Mouse (Mus musculus): ENCODE data around the gene Zcchc3. TPM values are rescaled to one million over a fixed set of nuclear protein-coding genes. Genes with fewer than 3 reads are reported as not detected.

Zcchc3 gene
- polyA plus RNA-seq (2012; rRNA removed), result 18.1 and 19.9 TPM in 2 replicates

DNA sequence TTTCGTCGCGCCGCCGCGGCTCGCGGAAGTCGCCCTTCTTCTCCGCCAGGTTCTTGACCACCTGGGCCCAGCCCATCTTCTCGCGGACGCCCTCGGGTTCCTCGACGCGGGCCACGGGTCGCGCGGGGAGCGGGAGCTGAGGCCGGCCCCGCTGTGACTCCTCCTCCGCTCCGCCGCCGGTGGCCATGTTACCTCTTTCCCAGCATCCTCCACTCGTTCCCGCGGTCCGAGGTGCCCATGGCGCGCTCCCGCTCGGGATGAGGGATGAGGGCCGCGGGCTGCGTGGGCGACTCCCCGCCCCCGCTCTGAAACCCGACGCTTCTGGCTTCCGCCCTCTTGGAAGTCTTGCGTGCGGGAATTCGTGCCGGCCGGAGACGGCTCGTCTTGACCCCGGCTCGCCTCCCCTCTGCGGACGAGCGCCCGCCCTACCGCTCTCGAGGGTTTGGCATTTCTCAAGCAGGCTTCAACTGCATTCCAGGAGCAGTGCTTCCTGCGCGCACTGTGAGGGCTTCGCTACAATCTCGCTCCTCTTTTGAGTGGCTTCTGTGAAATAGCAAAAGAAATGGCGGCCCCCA, at the start of gene Zcchc3:
TSS of gene Zcchc3 (minus strand) at position 437 of the 575 bp plus-strand sequence.
- peak; percentile 79 for TF ChIP-seq POLR2A (IDR thresholded peaks at IDR 0.05; ENCODE audit: borderline replicate concordance, extremely low read depth, insufficient read depth, insufficient read length, poor library complexity, severe bottlenecking)
- TF ChIP-seq CTCF (IDR thresholded peaks at IDR 0.05; ENCODE audit: borderline replicate concordance, extremely low read depth, insufficient read depth, insufficient read length), result no peak
- peak; percentile 94 for DNase-seq (ENCODE audit: low read depth)

DNA sequence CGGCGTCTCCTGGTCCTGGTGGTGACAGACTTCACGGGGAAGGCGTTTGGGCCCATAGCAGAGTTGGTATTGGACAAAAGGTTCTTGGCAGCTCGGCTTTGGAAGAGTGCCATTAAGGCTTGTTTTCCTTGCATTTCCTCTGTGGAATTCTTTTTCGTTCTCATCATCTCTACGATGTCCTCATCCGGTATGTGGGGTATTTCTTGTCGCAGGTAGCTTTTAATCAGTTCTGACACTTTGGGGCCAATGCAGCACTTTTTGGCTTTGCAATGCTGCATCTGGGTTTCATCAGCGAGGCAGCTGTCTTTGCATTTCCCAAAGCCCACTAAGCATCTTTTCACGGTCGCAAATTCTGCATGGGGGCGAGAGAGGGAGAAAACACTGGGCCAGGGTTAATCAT, 44.4 kb upstream of the Zcchc3 start:
- no peak for TF ChIP-seq POLR2A (IDR thresholded peaks at IDR 0.05; ENCODE audit: borderline replicate concordance, extremely low read depth, insufficient read depth, insufficient read length, poor library complexity, severe bottlenecking)
- no peak for TF ChIP-seq CTCF (IDR thresholded peaks at IDR 0.05; ENCODE audit: borderline replicate concordance, extremely low read depth, insufficient read depth, insufficient read length)
- peak; percentile 24 for DNase-seq (ENCODE audit: low read depth)

DNA sequence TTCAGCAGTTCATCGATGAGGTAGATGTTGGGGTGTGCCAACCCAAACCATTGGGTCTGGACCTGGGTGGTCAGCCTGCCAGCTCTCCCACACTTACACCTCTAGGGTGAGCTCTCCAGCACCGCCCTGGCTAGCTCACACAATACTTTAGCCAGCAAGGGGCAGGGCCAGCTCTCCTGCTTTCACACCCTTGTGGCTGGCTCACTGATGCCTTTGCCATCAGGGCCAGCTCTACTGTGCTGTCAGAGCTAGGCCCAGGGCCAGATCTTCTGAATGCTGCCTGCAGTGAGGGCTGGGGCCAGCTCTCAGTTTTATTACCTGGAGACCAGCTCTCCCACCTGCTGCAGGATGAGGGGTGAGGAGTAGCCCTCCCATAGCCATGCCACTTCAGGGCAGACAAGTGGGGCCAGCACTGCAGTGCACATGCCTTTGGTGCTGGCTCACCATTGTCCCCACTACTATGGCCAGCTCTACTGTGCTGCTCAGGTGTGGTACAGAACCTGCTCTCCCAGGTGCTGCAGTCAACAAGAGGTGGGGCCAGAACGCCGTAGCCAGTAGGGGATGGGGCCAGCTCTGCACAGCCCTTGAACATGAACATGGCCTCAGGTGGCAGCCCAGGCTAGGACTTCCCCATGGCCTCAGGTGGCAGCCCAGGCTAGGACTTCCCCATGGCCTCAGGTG, 37.4 kb upstream of the Zcchc3 start:
- TF ChIP-seq POLR2A (IDR thresholded peaks at IDR 0.05; ENCODE audit: borderline replicate concordance, extremely low read depth, insufficient read depth, insufficient read length, poor library complexity, severe bottlenecking), result no peak
- no peak for TF ChIP-seq CTCF (IDR thresholded peaks at IDR 0.05; ENCODE audit: borderline replicate concordance, extremely low read depth, insufficient read depth, insufficient read length)
- no peak for DNase-seq (ENCODE audit: low read depth)

DNA sequence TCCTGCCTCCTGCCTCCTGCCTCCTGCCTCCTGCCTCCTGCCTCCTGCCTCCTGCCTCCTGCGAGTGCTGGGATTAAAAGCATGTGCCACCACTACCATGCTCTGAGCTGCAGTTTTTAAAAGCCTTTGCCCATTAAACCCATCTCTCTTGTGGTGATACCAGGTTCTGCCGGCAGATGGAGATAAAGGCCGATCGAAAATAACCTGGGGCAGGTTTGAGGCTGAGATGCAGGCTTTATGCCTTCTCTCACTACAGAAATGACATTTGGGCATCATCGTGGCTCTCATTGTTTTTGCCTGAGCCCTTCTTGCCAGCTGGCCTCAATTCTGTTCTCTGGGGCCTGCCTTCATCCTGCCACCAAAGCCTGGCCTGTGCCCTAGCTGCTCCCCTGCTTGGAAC, 35.4 kb upstream of the Zcchc3 start:
- TF ChIP-seq CTCF (IDR thresholded peaks at IDR 0.05; ENCODE audit: borderline replicate concordance, extremely low read depth, insufficient read depth, insufficient read length), result peak; percentile 73; the same call in 1 of the 2 replicates
- no peak for TF ChIP-seq POLR2A (IDR thresholded peaks at IDR 0.05; ENCODE audit: borderline replicate concordance, extremely low read depth, insufficient read depth, insufficient read length, poor library complexity, severe bottlenecking)
- peak; percentile 71 for DNase-seq (ENCODE audit: low read depth)

DNA sequence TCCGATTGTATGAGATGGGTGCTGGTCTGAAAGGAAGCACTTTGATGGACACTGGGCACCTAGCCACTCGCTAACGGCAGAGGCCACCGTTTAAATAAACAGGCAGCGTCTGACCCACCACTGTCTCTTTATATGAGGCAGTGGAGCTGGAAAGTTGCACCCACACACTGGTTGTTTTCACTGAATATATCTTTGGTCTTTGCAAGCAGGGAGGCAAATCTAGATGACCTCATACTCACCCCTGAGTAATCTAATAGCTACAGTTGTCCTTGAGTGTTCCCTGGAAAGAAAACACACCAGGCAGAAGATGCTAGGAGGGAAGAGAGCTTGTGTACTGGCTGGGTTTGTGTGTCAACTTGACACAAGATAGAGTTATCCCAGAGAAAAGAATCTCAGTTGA, 32.6 kb upstream of the Zcchc3 start:
- no peak for DNase-seq (ENCODE audit: low read depth)
- TF ChIP-seq POLR2A (IDR thresholded peaks at IDR 0.05; ENCODE audit: borderline replicate concordance, extremely low read depth, insufficient read depth, insufficient read length, poor library complexity, severe bottlenecking), result no peak
- TF ChIP-seq CTCF (IDR thresholded peaks at IDR 0.05; ENCODE audit: borderline replicate concordance, extremely low read depth, insufficient read depth, insufficient read length), result no peak

DNA sequence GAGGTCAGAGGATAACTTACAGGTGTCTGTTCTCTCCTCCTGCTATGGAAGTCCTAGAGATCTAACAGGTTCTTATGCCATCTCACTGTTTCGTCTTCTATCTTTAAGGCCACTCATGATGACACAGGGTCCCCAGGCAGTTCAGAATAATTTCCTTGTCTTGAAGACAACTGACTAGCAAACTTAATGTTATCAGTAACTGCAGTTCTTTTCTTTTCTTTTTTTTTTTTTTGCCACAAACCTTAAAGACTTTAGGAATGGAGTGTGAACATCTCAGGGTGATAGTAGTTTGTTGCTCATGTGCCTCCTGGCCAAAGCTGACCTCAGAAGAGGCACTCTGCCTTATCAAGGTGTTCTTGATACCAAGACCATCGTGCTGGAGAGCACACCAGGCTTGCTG, 31.8 kb upstream of the Zcchc3 start:
- no peak for DNase-seq (ENCODE audit: low read depth)
- no peak for TF ChIP-seq POLR2A (IDR thresholded peaks at IDR 0.05; ENCODE audit: borderline replicate concordance, extremely low read depth, insufficient read depth, insufficient read length, poor library complexity, severe bottlenecking)
- no peak for TF ChIP-seq CTCF (IDR thresholded peaks at IDR 0.05; ENCODE audit: borderline replicate concordance, extremely low read depth, insufficient read depth, insufficient read length)

DNA sequence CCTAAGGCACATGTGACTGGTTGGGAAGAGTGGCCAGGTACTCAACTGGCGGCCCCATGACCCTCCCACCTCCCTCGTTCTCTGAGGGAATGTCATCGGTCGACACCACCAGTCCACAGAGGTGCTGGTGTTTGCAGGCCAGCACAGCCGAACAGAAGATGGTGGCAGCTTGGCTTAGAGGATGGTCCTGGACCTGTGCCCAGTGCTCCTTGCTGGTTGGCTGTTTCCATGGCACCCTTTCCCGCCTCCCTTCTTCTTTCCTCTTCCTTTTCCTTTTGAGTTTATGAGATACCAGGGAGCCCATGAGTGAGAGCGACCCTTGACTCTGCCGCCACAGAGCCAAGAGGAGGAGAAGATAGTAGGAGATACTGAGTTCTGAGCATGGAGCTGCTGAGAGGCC, 28.5 kb upstream of the Zcchc3 start:
- DNase-seq (ENCODE audit: low read depth), result peak; percentile 49
- TF ChIP-seq POLR2A (IDR thresholded peaks at IDR 0.05; ENCODE audit: borderline replicate concordance, extremely low read depth, insufficient read depth, insufficient read length, poor library complexity, severe bottlenecking), result no peak
- TF ChIP-seq CTCF (IDR thresholded peaks at IDR 0.05; ENCODE audit: borderline replicate concordance, extremely low read depth, insufficient read depth, insufficient read length), result no peak

DNA sequence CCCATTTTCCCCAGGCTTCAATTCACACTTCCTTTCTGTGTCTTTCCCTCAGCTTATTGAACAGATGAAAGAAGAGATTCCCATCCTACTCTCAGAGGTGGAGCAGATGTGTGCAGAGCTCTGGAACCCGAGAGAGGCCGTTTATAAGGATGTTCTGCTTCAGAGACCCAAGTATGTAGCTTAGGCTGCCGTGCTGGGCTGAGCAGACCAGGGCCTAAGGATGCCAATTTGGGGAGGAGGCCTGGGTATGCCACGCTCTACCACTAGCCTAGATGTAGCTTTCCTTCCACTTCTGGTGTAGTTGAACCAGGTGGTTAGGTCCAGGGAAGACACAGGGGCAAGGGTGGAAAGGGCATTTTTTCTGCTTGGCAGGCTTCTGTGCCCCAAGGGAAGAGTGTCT, 27.5 kb upstream of the Zcchc3 start:
- no peak for DNase-seq (ENCODE audit: low read depth)
- no peak for TF ChIP-seq CTCF (IDR thresholded peaks at IDR 0.05; ENCODE audit: borderline replicate concordance, extremely low read depth, insufficient read depth, insufficient read length)
- TF ChIP-seq POLR2A (IDR thresholded peaks at IDR 0.05; ENCODE audit: borderline replicate concordance, extremely low read depth, insufficient read depth, insufficient read length, poor library complexity, severe bottlenecking), result no peak

DNA sequence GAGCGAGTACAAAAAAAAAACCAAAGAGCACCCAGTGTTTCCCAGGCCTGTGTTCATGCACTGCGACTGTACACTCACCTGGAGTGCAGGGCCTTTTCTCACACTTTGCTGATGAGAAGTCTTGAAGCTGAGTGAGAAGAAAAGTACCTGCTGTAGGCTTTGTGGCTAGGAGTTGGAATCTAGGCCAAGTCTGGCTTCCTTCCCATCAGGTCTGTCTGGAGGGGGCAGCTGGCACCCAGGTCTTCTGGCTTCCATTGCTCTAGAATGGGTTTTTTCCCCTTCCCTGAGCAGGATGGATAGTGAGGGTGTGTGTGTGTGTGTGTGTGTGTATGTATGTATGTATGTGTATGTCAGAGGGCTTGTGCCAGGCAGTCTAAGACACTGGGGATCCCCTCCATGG, 25.0 kb upstream of the Zcchc3 start:
- no peak for DNase-seq (ENCODE audit: low read depth)
- TF ChIP-seq CTCF (IDR thresholded peaks at IDR 0.05; ENCODE audit: borderline replicate concordance, extremely low read depth, insufficient read depth, insufficient read length), result no peak
- no peak for TF ChIP-seq POLR2A (IDR thresholded peaks at IDR 0.05; ENCODE audit: borderline replicate concordance, extremely low read depth, insufficient read depth, insufficient read length, poor library complexity, severe bottlenecking)

DNA sequence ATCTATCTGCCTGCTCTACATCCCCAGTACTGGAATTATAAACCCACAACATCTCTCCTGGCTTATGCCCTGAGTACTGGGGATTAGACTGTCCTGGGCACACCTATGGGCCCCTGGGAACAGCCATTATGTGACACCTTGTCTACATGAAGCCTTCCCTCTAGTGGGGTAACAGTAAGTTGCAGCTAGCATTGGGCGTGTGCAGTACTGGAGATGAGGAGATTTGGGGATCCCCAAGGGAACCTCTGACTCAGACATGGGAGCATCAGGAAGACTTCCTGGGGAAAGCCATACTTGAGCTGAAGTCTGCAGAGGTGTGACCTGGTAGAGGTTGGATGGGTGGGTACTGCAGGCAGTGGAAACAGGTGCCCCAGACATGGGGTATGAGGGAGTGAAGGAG, 24.1 kb upstream of the Zcchc3 start:
- TF ChIP-seq CTCF (IDR thresholded peaks at IDR 0.05; ENCODE audit: borderline replicate concordance, extremely low read depth, insufficient read depth, insufficient read length), result peak; percentile 16; the same call in 1 of the 2 replicates
- TF ChIP-seq POLR2A (IDR thresholded peaks at IDR 0.05; ENCODE audit: borderline replicate concordance, extremely low read depth, insufficient read depth, insufficient read length, poor library complexity, severe bottlenecking), result no peak
- DNase-seq (ENCODE audit: low read depth), result no peak

DNA sequence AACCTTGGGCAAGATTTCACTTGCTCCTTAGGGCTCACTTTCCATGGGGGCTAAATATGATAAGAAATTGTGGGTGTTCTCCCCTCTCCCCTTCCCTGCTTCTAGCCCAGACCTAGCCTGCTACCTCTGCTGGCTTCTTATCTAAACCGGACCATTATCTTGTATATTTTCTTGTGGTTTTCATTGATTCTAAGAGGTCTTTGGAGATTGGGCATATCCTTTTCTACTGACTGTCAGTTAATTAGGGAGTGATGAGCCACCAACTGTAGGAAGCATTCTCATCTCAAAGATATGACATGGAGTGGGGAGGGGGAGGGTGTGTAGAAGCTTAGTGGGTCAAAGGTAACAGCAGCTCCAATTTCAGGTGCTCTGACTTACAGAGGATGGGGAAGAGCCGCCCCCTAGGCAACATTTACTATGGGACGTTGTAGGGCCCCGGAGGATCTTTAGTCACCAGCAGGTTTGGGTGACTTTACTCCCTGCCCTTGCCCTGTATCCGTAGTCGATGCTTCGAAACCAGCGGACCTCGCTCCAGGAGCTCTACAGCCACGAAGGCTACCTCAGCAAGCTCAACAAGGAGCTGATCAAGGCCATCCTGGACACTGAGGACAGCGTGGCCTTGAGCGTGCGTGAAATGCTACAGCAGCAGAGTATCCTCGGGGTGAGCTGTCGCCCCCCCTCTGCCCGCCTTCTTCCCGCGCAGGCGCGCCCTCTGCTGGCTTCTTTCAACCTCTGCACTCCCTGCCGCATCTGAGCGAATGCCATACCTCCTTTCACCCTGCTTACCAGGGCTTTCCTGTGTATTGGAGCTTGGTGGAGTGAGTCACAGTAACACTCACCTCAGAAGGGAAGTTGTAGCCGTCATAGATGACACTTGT, 22.4 kb upstream of the Zcchc3 start:
- TF ChIP-seq POLR2A (IDR thresholded peaks at IDR 0.05; ENCODE audit: borderline replicate concordance, extremely low read depth, insufficient read depth, insufficient read length, poor library complexity, severe bottlenecking) (no peak), CTCF (IDR thresholded peaks at IDR 0.05; ENCODE audit: borderline replicate concordance, extremely low read depth, insufficient read depth, insufficient read length) (peak; percentile 95)
- peak; percentile 89 for DNase-seq (ENCODE audit: low read depth)

All from brain, embryonic 14.5 days (tissue).